Comparison of ENCODE assay signal across 8 mouse cellular contexts in the genomic region with DNA sequence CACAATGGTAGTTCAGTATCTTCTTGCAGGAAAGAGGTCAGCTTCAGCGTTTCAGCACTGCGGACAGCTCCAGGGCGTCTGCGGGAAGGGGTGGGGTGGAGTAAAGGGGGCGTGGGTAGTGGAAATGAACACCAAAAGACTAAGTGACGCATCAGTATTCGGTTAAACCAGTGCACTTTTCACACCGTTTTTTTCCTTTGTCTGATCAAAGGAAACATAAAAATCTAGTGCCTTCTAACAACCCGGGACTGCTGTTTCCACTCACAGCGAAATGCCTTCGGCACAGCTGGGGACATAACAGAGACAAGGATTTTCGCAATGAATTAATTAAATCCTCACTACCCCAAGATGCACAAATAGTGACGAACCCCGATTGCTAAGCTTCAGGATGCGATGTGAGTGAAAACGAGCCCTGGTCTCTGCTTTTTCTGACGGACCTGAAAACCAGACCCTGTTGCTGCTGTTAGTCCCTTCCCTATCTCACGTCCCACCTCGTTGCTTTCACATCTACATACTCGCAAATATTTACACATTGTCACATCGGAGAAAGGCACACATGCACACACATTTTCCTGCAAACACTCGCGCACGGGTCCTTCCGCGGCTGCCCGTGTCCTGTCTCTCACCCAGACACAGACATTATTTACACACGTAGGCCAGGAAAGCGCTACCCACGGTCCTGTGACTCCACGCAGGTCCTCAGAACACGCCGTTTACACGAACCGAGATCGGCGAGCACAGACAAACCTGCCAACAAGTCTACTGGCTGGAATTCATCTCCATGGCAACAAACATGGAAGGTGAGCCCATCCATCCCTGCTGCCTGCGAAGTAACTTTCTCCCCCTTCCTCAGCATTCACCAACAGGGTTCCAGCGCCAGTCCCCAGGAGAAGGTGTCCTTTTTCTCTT. TPM values are rescaled to one million over a fixed set of nuclear protein-coding genes. Genes with fewer than 3 reads are reported as not detected.
A peak's percentile ranks its signal among the peaks of the same experiment; 100 is the strongest.
DNase-seq lines count a peak whose midpoint lies in the region; ATAC-seq and TF ChIP-seq lines count a peak whose summit lies in the region.

A gene (plus strand): TSS at position 790 of the 909 bp plus-strand sequence.

- TF ChIP-seq CTCF in thymus, adult 2 months (IDR thresholded peaks at IDR 0.05; ENCODE audit: borderline replicate concordance, control insufficient read depth, extremely low read depth, insufficient read depth, low read length, poor library complexity): no peak

- no peaks in the 10 kb centered on the region for H3K27me3 ChIP-seq in hindbrain, embryonic 11.5 days (ENCODE audit: control insufficient read depth, insufficient read depth, low read length)
- H3K27me3 ChIP-seq in lung, embryonic 15.5 days: no peaks in the 10 kb centered on the region; the same call in 1 of the 2 replicates
- H3K27me3 ChIP-seq in thymus, adult 2 months (ENCODE audit: control insufficient read depth, insufficient read depth, low read length): no peaks in the 10 kb centered on the region; the same call in 1 of the 2 replicates

- peak; percentile 59; the same call in 1 of the 2 replicates for ATAC-seq in hindbrain, embryonic 11.5 days (ENCODE audit: low FRiP score)
- peak; percentile 59; the same call in 1 of the 2 replicates for ATAC-seq in lung, embryonic 15.5 days (ENCODE audit: borderline replicate concordance, extremely low read depth, low FRiP score, low TSS enrichment)

- no peaks in the 10 kb centered on the region for H3K36me3 ChIP-seq in hindbrain, embryonic 11.5 days (ENCODE audit: control insufficient read depth, insufficient read depth, low read length)
- no peaks in the 10 kb centered on the region for H3K36me3 ChIP-seq in lung, embryonic 15.5 days
- no peaks in the 10 kb centered on the region for H3K36me3 ChIP-seq in thymus, adult 2 months (ENCODE audit: control insufficient read depth, insufficient read depth, low read length)

- peak; percentile 83 for DNase-seq in ES-CJ7 (ENCODE audit: low read depth, low spot score)
- peak; percentile 44 for DNase-seq in cerebellum, adult 11-12 months
- peak; percentile 89 for DNase-seq in forelimb bud, embryonic 11.5 days (ENCODE audit: low read depth, low spot score)
- peak; percentile 83 for DNase-seq in hindbrain, embryonic 11.5 days (ENCODE audit: low spot score)
- peak; percentile 20 for DNase-seq in layer of hippocampus, adult 9-10 months (ENCODE audit: low spot score)
- DNase-seq in ovary, postnatal 10 days (ENCODE audit: low spot score): peak; percentile 73
- DNase-seq in thymus, adult 2 months: peak; percentile 85

- peak within 1 kb of the TSS; percentile 34 for H3K4me3 ChIP-seq in hindbrain, embryonic 11.5 days (ENCODE audit: low read depth, low read length)
- H3K4me3 ChIP-seq in lung, embryonic 15.5 days: peak within 1 kb of the TSS; percentile 27
- H3K4me3 ChIP-seq in thymus, adult 2 months (ENCODE audit: control insufficient read depth, insufficient read depth, low read length): no peak within 1 kb of the TSS

- H3K9me3 ChIP-seq in hindbrain, embryonic 11.5 days (ENCODE audit: control insufficient read depth, low read length): no peaks in the 10 kb centered on the region
- H3K9me3 ChIP-seq in lung, embryonic 15.5 days: no peaks in the 10 kb centered on the region

- H3K4me1 ChIP-seq in hindbrain, embryonic 11.5 days (replicated peaks; ENCODE audit: control insufficient read depth, insufficient read depth, low read length): no peaks in the 10 kb centered on the region
- peaks cover 8% of the 10 kb centered on the region for H3K4me1 ChIP-seq in lung, embryonic 15.5 days
- peaks cover 6% of the 10 kb centered on the region; the same call in 1 of the 2 replicates for H3K4me1 ChIP-seq in thymus, adult 2 months (replicated peaks; ENCODE audit: control insufficient read depth, insufficient read depth, low read length)

- TF ChIP-seq POLR2A in thymus, adult 2 months (IDR thresholded peaks at IDR 0.05; ENCODE audit: control insufficient read depth, extremely low read depth, insufficient read depth, low read length, poor library complexity): no peak

- H3K4me2 ChIP-seq in hindbrain, embryonic 11.5 days (replicated peaks; ENCODE audit: low read depth, low read length): peak within 1 kb of the TSS; percentile 67
- peak within 1 kb of the TSS; percentile 56 for H3K4me2 ChIP-seq in lung, embryonic 15.5 days

- H3K27ac ChIP-seq in hindbrain, embryonic 11.5 days (ENCODE audit: low read depth, low read length): no peak within 1 kb of the TSS
- no peak within 1 kb of the TSS for H3K27ac ChIP-seq in lung, embryonic 15.5 days
- H3K27ac ChIP-seq in thymus, adult 2 months (ENCODE audit: control insufficient read depth, insufficient read depth, low read length): no peak within 1 kb of the TSS

- 2% methylated on average over 39 of the region's 39 CpGs for WGBS in hindbrain, embryonic 11.5 days
- WGBS in lung, embryonic 15.5 days: 1% methylated on average over 39 of the region's 39 CpGs
- 4% methylated on average over 39 of the region's 39 CpGs for WGBS in thymus, adult 2 months

- H3K9ac ChIP-seq in hindbrain, embryonic 11.5 days (ENCODE audit: low read depth, low read length): peak within 1 kb of the TSS; percentile 48
- no peak within 1 kb of the TSS for H3K9ac ChIP-seq in lung, embryonic 15.5 days

RNA-seq across cellular contexts. Expression of the gene that starts here (rescaled TPM):
- not detected in 2 replicates for polyA plus RNA-seq in hindbrain, embryonic 11.5 days (2014; fragmentation: Nextera tagmentation; extraction: Ambion mirVana)
- 0.21 TPM in 1 of 2 replicates, not detected in the other for polyA plus RNA-seq in lung, embryonic 15.5 days (2015; fragmentation: Nextera tagmentation; extraction: Ambion mirVana)
- polyA plus RNA-seq in thymus, adult 2 months (2012; rRNA removed): not detected in 2 replicates

Comparison
In these comparisons a context has a peak if more than half of its experiments do, and no peak if none do; other contexts are left out.
1. Peak in DNase-seq, ATAC-seq, H3K4me3 ChIP-seq, H3K9ac ChIP-seq and H3K4me2 ChIP-seq in hindbrain, embryonic 11.5 days; RNA of the gene not detected or under 1 TPM.
2. Peak in ATAC-seq, H3K4me3 ChIP-seq and H3K4me2 ChIP-seq in lung, embryonic 15.5 days; RNA of the gene not detected or under 1 TPM.
3. Peak in DNase-seq in thymus, adult 2 months; RNA of the gene not detected or under 1 TPM.
4. DNase-seq: peak in every context shown above with its lines; median percentile 89 in forelimb bud, embryonic 11.5 days; 85 in thymus, adult 2 months; 83 in ES-CJ7; 83 in hindbrain, embryonic 11.5 days; 73 in ovary, postnatal 10 days; 44 in cerebellum, adult 11-12 months; 20 in layer of hippocampus, adult 9-10 months.